Mouse (Mus musculus) midbrain, embryonic 13.5 days (tissue): ENCODE results near the gene Dffb. TPM values are rescaled to one million over a fixed set of nuclear protein-coding genes. Genes with fewer than 3 reads are reported as not detected.

Source experiments
- ATAC-seq: fragments of 200-750 bp; cut with Nextera tagmentation; 2 replicates; pipeline ENCODE4 v1.8.0; 2017; ENCODE audit warnings: mild to moderate bottlenecking, moderate TSS enrichment, moderate library complexity
- H3K27ac ChIP-seq: fragments of 300-500 bp; sonication (generic); 2 replicates; pipeline ENCODE4 v1.5.1; 2015; ENCODE audit warnings: inconsistent platforms, mild to moderate bottlenecking, moderate library complexity
- H3K27me3 ChIP-seq: fragments of 300-500 bp; sonication (generic); 2 replicates; pipeline ENCODE4 v1.6.1; 2015; ENCODE audit warnings: mild to moderate bottlenecking, inconsistent platforms
- H3K36me3 ChIP-seq: fragments of 300-500 bp; sonication (generic); 2 replicates; pipeline ENCODE4 v1.6.1; 2015; ENCODE audit warnings: mild to moderate bottlenecking, inconsistent platforms
- H3K4me1 ChIP-seq: fragments of 300-500 bp; sonication (generic); replicated peaks from 2 replicates; pipeline ENCODE4 v1.6.1; 2015; ENCODE audit warnings: inconsistent platforms
- H3K4me2 ChIP-seq: fragments of 300-500 bp; sonication (generic); replicated peaks from 2 replicates; pipeline ENCODE4 v1.6.1; 2015; ENCODE audit warnings: moderate library complexity, mild to moderate bottlenecking, inconsistent platforms
- H3K4me3 ChIP-seq: fragments of 300-500 bp; sonication (generic); replicated peaks from 2 replicates; pipeline ENCODE4 v1.5.1; 2015; ENCODE audit warnings: mild to moderate bottlenecking, inconsistent platforms
- H3K9ac ChIP-seq: fragments of 300-500 bp; sonication (generic); replicated peaks from 2 replicates; pipeline ENCODE4 v1.6.1; 2015; ENCODE audit warnings: mild to moderate bottlenecking, inconsistent platforms
- H3K9me3 ChIP-seq: fragments of 300-500 bp; sonication (generic); 2 replicates; pipeline ENCODE4 v1.6.1; 2016; ENCODE audit warnings: mild to moderate bottlenecking, inconsistent platforms
- WGBS: fragments of 180-500 bp; shearing (Covaris S2); methylation state at CpG from one replicate; pipeline ENCODE4 v1.1.7; 2015; 5-methylcytosine and 5-hydroxymethylcytosine counted together
- polyA plus RNA-seq: library from polyadenylated mRNA; unstranded; fragments of >200 nt; fragmentation: Nextera tagmentation; extraction: Ambion mirVana; gene quantifications from 2 replicates; pipeline ENCODE4 v1.2.1, GENCODE M21; 2015

Dffb gene
- polyA plus RNA-seq, 1 experiment from 2014 or later, result 12.0 TPM

GRCm38 (mm10) chr4:154007759-154008158, 32.8 kb upstream of the Dffb start:
- no peak overlapping the region for H3K9ac ChIP-seq
- H3K36me3 ChIP-seq, result peaks cover 46% of the 10 kb centered on the region
- H3K27me3 ChIP-seq, result no peaks in the 10 kb centered on the region
- H3K27ac ChIP-seq, result no peak overlapping the region
- H3K4me1 ChIP-seq, result peaks cover 16% of the 10 kb centered on the region
- H3K4me2 ChIP-seq, result no peak overlapping the region
- ATAC-seq, result no peak
- WGBS, result 80% methylated on average over 4 of the region's 4 CpGs
- no peak overlapping the region for H3K4me3 ChIP-seq
- no peaks in the 10 kb centered on the region for H3K9me3 ChIP-seq

- no peak for ATAC-seq
- Histone ChIP-seq H3K9ac (no peak overlapping the region), H3K4me2 (no peak overlapping the region), H3K4me3 (no peak overlapping the region), H3K9me3 (no peaks in the 10 kb centered on the region), H3K4me1 (peaks cover 8% of the 10 kb centered on the region), H3K27me3 (no peaks in the 10 kb centered on the region), H3K27ac (no peak overlapping the region), H3K36me3 (peaks cover 57% of the 10 kb centered on the region)
- 94% methylated on average over 6 of the region's 6 CpGs for WGBS
Measured at GRCm38 (mm10) chr4:154006264-154006663, 31.3 kb upstream of the Dffb start.

- 0 out of 2 replicates have a peak, but pooled peaks cover under 1% of the 10 kb centered on the region for H3K4me1 ChIP-seq
- no peak overlapping the region for H3K27ac ChIP-seq
- H3K9me3 ChIP-seq, result no peaks in the 10 kb centered on the region
- WGBS, result 91% methylated on average over 5 of the region's 5 CpGs
- no peak overlapping the region for H3K4me3 ChIP-seq
- no peaks in the 10 kb centered on the region for H3K27me3 ChIP-seq
- H3K4me2 ChIP-seq, result no peak overlapping the region
- no peak overlapping the region for H3K9ac ChIP-seq
- peaks cover 57% of the 10 kb centered on the region for H3K36me3 ChIP-seq
- no peak for ATAC-seq
Measured at GRCm38 (mm10) chr4:154005488-154005887, 30.6 kb upstream of the Dffb start.

- WGBS, result 92% methylated on average over 8 of the region's 8 CpGs
- no peak for ATAC-seq
- Histone ChIP-seq H3K27ac (no peak overlapping the region), H3K27me3 (no peaks in the 10 kb centered on the region), H3K36me3 (peaks cover 94% of the 10 kb centered on the region), H3K4me2 (no peak overlapping the region), H3K4me1 (no peaks in the 10 kb centered on the region), H3K9ac (no peak overlapping the region), H3K4me3 (no peak overlapping the region), H3K9me3 (no peaks in the 10 kb centered on the region)
Measured at GRCm38 (mm10) chr4:153993505-153993904, 18.6 kb upstream of the Dffb start.

GRCm38 (mm10) chr4:153992715-153993114, 17.8 kb upstream of the Dffb start:
- Histone ChIP-seq H3K9ac (no peak overlapping the region), H3K36me3 (peaks cover 94% of the 10 kb centered on the region), H3K27me3 (no peaks in the 10 kb centered on the region), H3K4me3 (no peak overlapping the region), H3K4me1 (no peaks in the 10 kb centered on the region), H3K27ac (no peak overlapping the region), H3K4me2 (no peak overlapping the region), H3K9me3 (no peaks in the 10 kb centered on the region)
- WGBS, result 93% methylated on average over 10 of the region's 10 CpGs
- no peak for ATAC-seq

- no peak overlapping the region for H3K9ac ChIP-seq
- H3K9me3 ChIP-seq, result no peaks in the 10 kb centered on the region
- H3K4me3 ChIP-seq, result no peak overlapping the region
- WGBS, result 92% methylated on average over 11 of the region's 11 CpGs
- H3K36me3 ChIP-seq, result peaks cover 67% of the 10 kb centered on the region
- no peak overlapping the region for H3K4me2 ChIP-seq
- H3K4me1 ChIP-seq, result peaks cover 25% of the 10 kb centered on the region
- H3K27ac ChIP-seq, result no peak overlapping the region
- ATAC-seq, result no peak
- no peaks in the 10 kb centered on the region for H3K27me3 ChIP-seq
Measured at GRCm38 (mm10) chr4:153980470-153980869, 5.5 kb upstream of the Dffb start.

GRCm38 (mm10) chr4:153979243-153979642, 4.3 kb upstream of the Dffb start:
- H3K36me3 ChIP-seq, result peaks cover 55% of the 10 kb centered on the region
- H3K4me3 ChIP-seq, result no peak overlapping the region
- H3K27me3 ChIP-seq, result no peaks in the 10 kb centered on the region
- H3K4me2 ChIP-seq, result no peak overlapping the region
- H3K9me3 ChIP-seq, result no peaks in the 10 kb centered on the region
- WGBS, result 95% methylated on average over 10 of the region's 10 CpGs
- H3K4me1 ChIP-seq, result peaks cover 27% of the 10 kb centered on the region
- H3K9ac ChIP-seq, result no peak overlapping the region
- H3K27ac ChIP-seq, result no peak overlapping the region
- ATAC-seq, result no peak

GRCm38 (mm10) chr4:153975768-153976167, 842 bp upstream of the Dffb start:
- no peaks in the 10 kb centered on the region for H3K27me3 ChIP-seq
- peak overlapping the region; percentile 98 for H3K4me2 ChIP-seq
- H3K27ac ChIP-seq, result no peak overlapping the region
- peak overlapping the region; percentile 90 for H3K9ac ChIP-seq
- peaks cover 35% of the 10 kb centered on the region for H3K36me3 ChIP-seq
- no peak for ATAC-seq
- H3K9me3 ChIP-seq, result no peaks in the 10 kb centered on the region
- WGBS, result 43% methylated on average over 6 of the region's 6 CpGs
- peaks cover 42% of the 10 kb centered on the region for H3K4me1 ChIP-seq
- H3K4me3 ChIP-seq, result peak overlapping the region; percentile 84

GRCm38 (mm10) chr4:153975292-153975662, 351 bp upstream of the Dffb start:
- peaks cover 42% of the 10 kb centered on the region for H3K4me1 ChIP-seq
- H3K9ac ChIP-seq, result peak overlapping the region; percentile 90
- under 1% methylated on average over 32 of the region's 33 CpGs for WGBS
- H3K27ac ChIP-seq, result peak overlapping the region; percentile 80
- H3K27me3 ChIP-seq, result no peaks in the 10 kb centered on the region
- ATAC-seq, result peak; percentile 82
- H3K4me3 ChIP-seq, result peak overlapping the region; percentile 84
- peak overlapping the region; percentile 98 for H3K4me2 ChIP-seq
- H3K9me3 ChIP-seq, result no peaks in the 10 kb centered on the region
- H3K36me3 ChIP-seq, result peaks cover 35% of the 10 kb centered on the region

- no peak for ATAC-seq
- Histone ChIP-seq H3K4me2 (no peak overlapping the region), H3K9me3 (no peaks in the 10 kb centered on the region), H3K4me1 (peaks cover 4% of the 10 kb centered on the region; the same call in 1 of the 2 replicates), H3K27ac (no peak overlapping the region), H3K27me3 (no peaks in the 10 kb centered on the region), H3K4me3 (no peak overlapping the region), H3K9ac (no peak overlapping the region), H3K36me3 (peaks cover 87% of the 10 kb centered on the region)
- WGBS, result 92% methylated on average over 2 of the region's 2 CpGs
Measured at GRCm38 (mm10) chr4:153968063-153968462, 6.9 kb downstream of the Dffb start.

- H3K9ac ChIP-seq, result no peak overlapping the region
- no peaks in the 10 kb centered on the region for H3K9me3 ChIP-seq
- H3K4me3 ChIP-seq, result no peak overlapping the region
- no peak overlapping the region for H3K4me2 ChIP-seq
- H3K27me3 ChIP-seq, result no peaks in the 10 kb centered on the region
- no peak overlapping the region for H3K27ac ChIP-seq
- ATAC-seq, result no peak
- WGBS, result 87% methylated on average over 2 of the region's 2 CpGs
- no peaks in the 10 kb centered on the region for H3K4me1 ChIP-seq
- peaks cover 91% of the 10 kb centered on the region for H3K36me3 ChIP-seq
Measured at GRCm38 (mm10) chr4:153967556-153967955, 7.4 kb downstream of the Dffb start.

GRCm38 (mm10) chr4:153966651-153967050, 8.3 kb downstream of the Dffb start:
- WGBS, result 95% methylated on average over 5 of the region's 5 CpGs
- Histone ChIP-seq H3K4me3 (no peak overlapping the region), H3K9me3 (no peaks in the 10 kb centered on the region), H3K36me3 (peaks cover 97% of the 10 kb centered on the region), H3K27me3 (no peaks in the 10 kb centered on the region), H3K27ac (no peak overlapping the region), H3K9ac (no peak overlapping the region), H3K4me2 (no peak overlapping the region), H3K4me1 (no peaks in the 10 kb centered on the region)
- no peak for ATAC-seq

GRCm38 (mm10) chr4:153962631-153963030, 12.3 kb downstream of the Dffb start:
- H3K36me3 ChIP-seq, result peaks cover 83% of the 10 kb centered on the region
- WGBS, result 88% methylated on average over 7 of the region's 7 CpGs
- no peak for ATAC-seq

More at GRCm38 (mm10) chr4:153962631-153963030, 12.3 kb downstream of the Dffb start:
- H3K27ac ChIP-seq, result no peak overlapping the region
- H3K27me3 ChIP-seq, result no peaks in the 10 kb centered on the region
- H3K9ac ChIP-seq, result no peak overlapping the region
- peaks cover 14% of the 10 kb centered on the region for H3K4me1 ChIP-seq
- no peaks in the 10 kb centered on the region for H3K9me3 ChIP-seq
- H3K4me2 ChIP-seq, result no peak overlapping the region
- no peak overlapping the region for H3K4me3 ChIP-seq
